Mouse (Mus musculus) embryo, embryonic 9.5 days (tissue): ENCODE results near the gene Pde11a.

Experiments
- DNase-seq: peaks from one replicate; pipeline ENCODE4 v3.0.0-alpha.2; 2017; ENCODE audit errors: extremely low spot score

Pde11a gene

DNA sequence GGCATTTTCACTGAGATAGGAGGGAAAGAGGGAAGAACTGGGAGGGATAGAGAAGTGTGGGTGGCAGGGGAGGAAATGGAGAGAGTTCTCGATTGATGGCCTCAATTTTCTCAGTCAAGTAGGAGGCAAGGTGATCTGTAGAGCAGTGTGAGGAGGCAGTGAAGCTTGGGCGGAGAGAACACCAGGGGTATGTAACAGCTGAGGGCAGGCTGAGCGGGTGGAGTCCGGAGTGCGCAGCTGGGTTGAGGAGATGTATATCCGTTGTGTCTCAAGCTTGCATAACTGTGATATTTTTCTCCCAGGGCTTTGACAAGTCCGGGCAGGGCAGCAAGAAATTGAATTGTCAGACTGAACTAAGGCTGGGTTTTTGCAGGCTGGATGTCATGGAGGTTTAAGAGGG is 281.0 kb downstream of the Pde11a start:
- no peak for DNase-seq

DNA sequence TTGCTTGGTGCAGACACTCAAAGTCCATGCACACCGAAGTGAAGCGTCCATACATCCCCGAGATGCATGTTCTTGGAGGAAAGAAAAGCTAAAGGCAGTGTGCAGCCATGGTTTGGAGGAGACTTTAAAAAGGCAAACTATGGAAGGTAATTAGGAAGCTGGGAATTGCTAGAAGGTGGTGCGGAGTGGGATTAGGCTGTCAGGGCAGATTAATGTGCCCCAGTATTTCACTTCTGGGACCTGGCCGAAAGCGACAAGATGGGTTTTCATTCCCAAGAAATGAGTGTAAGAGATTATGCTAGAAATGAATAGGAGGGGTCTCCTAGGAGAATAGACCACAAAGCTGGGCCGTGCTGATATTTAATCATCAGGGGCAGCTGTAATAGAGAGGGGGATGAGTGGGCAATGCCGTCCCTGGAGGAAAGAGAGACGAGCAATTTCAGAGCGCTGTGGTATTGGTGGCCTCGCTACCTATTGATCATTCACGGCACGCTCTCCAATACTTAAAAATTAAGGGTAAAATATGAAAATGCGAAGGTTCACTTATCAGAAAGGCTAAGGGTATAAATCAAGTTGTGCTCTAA is 284.7 kb downstream of the Pde11a start:
- no peak for DNase-seq

DNA sequence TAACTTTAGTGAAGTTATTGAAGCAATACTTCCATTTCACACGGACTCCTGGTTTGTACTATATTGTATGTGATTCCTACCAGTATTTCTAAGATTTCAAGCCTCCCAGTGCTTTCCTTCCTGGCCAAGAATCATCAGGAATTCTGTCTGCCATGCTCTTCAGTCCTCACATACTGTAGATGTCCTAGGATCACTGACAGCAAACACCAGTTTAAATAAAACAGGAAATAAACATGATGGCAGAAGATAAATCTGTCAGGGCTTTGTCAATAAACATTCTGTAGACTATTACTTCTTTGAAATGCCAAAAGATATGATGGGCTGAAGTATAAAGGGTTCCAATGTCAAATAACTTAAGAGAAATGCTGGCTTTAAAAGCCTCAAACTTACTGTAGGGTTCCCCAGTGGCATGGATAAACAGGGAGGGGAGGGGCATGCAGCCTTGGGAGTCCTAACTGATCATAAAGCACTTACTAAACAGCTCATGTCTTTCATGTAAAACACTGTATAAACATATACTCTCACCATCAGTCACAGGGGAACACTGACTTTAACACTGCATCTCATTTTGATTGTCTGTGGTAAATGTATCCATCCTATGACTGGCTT is 285.6 kb downstream of the Pde11a start:
- no peak for DNase-seq

DNA sequence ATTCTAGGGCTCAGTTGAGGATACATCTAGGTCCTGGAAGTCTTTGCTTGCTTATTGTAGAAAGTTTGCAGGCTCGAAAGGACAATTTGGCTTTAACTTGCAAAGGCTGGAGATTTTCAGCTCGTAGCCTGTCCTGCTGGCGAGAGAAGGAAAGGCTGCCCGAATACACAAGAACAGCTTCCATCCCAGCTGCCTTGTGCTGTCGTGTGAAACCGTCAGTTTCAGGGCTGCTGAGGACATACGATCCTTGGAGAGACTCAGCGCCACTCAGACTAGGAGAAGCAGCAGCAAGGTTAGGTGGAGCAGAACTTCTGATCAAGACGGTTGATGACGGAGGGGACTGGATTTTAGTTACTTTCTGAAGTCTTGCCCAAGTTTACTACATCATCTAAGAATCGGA is 287.2 kb downstream of the Pde11a start:
- no peak for DNase-seq

DNA sequence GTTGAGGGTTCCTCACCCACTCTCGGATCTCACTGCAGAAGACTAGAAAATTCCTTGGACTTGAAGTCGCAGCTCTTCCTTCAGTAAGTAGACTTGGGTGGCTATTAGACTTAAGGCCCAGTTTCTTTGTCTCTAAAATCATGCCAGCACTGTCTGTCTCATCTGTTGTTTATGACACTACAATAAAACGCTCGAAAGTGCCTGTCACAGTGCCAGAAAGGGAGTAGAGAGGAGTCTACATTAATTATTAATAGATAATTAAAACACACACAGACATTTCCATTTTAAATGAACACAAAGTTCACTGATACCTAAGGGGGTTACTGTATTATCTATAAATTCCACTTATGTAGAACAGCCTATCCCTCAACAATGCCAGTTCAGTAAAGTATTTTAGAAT is 287.7 kb downstream of the Pde11a start:
- no peak for DNase-seq

DNA sequence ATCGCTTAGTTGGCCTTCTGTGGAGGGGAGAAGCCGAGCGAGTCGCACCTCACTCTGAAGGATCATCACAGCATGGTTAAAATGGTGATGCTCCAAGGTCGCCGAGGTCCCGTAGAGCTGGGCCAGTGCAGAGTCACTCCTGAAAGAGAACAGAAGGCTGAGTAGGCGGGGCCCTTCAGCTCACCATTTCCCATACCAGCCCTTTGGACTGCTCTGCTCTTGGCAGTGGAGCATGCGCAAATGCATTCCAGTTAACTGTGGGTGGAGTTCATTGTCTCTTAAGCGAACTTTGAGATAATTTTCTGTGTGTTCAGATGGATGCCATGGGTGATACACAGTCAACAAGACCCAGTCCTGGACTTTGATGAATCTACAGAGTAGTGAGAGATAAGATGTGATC is 288.5 kb downstream of the Pde11a start:
- no peak for DNase-seq

DNA sequence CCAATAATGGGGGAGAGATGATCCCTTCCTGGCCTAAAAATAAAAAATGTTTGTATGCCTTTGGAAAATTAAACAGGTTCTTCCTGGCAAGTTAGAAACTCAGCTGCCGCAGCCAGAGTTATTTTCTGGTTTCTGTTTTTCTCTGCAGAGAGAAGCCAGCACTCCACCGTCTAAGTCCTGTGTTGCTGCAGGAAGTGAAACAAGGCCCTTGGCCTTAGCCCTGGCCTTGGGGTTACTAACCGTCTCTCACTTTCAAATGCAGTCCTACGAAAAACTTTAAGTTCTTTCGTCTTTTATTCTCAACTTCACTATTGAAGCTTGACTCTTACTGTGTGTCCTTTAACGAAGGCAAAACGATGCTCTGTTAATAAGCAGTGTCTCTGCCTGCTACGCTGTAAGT is 289.0 kb downstream of the Pde11a start:
- DNase-seq: no peak

DNA sequence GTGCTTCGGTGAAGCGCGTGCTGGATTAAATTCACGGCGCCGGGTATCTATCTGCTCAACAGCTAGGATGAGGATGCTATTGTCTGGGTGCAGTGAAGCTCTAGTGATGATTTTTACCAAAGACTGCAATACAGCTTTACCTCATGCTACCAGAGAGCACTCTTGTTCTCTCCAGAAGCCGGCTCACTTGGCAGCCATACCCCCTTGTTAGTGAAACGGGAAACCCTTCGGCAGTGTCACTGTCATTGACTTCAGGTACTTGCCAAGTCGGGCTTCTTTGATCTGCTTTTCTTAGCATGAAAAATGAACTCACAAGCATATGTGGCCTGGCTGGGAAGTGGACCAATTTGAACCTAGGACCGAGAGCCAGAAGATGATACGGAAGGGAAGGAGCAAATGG is 290.8 kb downstream of the Pde11a start:
- no peak for DNase-seq

DNA sequence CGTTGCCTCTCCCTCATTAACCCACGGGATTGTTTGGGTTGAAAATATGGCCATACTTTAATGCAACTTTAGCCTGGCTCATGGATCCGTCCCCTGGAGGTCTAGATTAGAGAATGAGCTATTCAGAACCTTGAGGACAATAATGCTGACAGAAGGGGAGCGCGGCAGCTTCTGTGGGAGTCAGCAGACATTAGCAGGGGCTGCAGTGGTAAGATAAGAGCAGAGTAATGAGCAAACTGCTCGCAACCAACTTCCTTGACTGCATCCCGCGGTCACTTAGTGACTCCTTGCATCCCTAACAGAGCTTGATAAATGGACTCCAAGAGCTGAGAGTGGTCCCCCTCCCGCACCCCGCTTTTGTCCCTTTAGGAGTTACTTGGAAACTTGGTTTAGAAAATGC is 296.4 kb downstream of the Pde11a start:
- no peak for DNase-seq

DNA sequence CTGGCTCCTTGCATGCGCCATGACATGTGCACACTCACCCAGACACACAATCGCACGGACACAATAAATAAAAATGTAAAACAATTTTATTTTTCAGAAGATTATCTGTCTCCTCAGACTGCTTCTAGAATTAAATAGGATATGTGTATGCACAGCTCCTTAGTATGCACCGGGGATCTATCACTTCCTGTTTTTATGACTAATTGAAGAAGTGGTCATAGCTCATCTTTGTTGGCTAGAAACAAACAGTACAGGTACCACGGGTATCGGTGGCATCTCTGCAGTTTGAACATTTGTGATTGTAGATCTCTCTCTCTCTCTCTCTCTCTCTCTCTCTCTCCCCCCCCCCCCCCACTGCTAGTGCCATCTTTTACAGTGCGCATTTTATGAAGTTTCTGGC is 298.5 kb downstream of the Pde11a start:
- DNase-seq: no peak

DNA sequence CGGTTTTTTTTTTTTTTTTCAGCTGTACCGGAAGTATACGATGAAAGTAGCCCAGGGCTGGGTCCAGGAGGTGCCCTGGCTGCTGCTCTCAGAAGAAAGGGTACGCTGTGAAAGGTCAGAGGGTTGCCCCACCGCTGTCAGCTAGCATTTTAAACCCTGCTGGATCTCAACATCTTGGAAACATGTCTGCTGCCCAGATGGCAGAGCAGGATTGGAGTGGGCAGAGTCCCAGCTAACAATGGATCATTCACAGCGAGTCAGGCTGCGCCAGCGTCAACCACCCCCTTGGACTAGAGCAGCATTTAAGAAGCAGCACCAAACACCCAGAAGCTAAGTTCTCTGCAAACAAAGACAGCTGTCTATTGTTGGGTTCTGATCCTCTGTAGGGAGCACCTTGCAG is 308.5 kb downstream of the Pde11a start:
- peak; percentile 64 for DNase-seq

DNA sequence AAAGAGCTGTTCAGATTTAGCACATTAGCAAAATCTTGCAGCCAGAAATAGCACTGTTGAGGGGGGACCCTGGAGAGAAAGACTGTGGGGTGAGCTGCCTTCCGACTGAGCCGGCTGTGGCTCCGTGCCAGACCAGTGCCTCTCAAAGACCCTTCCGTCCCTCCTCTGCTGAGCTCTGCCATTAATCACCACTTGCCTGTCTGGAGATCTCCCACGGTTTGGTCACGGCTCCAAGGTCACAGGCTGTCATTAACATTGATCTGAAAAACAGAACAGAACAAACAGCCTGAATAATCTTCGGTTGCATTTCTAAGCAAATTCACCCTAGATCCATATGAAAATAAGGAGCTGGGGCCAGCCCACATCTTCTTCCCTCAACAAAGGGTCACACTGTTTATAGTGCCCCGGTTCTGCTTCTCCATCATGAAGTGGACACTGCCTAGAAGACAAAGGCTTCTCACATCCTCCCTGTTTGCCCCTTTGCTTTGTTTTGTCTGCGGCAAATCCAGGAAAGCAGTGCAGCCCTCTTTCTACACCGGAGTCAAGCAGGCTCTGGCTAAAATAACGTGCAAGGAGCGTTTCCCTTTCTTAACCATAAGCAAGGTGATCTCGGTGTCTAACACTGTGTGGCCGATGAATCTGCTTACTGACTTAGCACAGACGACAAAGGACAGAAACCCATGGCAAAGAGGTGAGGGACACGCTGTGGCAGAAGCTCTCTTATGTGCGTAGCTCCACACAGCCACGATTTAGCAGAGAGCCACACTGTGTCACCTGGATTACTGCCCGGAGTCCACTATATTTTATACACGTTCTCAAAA is 309.3 kb downstream of the Pde11a start:
- peak; percentile 77 for DNase-seq

DNA sequence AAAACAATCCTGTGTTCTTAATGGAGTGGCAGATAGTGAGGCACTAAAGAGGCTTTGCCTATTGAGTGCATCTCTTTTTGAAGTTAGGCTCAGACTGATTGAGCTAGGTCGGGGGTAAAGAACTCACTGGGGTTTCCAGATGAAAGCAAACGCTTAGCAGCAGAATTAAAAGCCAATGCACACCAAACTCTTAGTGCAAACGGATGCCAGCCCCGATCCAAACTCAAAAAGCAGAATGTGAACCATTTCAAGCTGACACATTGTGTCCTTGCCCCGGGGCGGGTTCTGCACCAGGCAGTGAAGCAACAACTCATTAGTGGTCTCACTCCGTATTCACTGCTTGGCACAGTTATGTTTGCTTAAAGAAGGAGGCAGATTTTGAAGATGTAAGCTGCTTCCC is 321.7 kb downstream of the Pde11a start:
- DNase-seq: peak; percentile 51

DNA sequence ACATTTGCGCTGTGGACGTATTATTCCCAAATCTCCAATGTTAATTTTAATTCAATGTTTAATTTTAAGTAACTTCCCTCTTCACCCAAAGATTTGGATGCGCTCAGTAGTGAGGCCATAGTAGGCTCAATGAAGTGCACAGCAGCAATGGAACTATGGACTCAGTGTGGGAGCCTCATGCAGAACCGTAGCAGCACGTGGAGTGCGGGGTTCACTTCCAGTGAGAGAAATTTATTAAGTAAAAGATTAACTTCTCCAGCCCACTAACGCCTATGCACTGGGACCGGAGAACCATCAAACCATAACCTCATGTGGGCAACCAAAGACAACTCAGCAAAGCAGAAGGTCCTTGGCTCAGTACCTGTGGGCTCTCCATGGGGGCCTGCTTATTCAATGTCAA is 322.4 kb downstream of the Pde11a start:
- DNase-seq: no peak

DNA sequence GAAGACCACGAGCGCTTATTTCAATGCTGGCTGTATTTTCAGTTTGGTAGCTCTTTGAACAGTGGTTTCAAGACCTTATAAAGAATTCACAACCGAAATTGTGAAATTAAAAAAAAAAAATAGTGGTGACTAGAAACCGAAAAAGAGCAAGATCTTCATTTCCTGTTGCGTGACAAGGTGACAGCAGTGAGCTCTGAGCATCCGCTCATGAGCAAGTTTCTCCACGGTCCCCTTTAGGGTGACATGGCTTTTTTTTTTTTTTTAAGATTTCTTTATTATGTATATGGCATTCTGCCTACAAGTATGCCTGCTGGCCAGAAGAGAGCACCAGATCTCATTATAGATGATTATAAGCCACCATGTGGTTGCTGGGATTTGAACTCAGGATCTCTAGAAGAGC is 323.1 kb downstream of the Pde11a start:
- no peak for DNase-seq

DNA sequence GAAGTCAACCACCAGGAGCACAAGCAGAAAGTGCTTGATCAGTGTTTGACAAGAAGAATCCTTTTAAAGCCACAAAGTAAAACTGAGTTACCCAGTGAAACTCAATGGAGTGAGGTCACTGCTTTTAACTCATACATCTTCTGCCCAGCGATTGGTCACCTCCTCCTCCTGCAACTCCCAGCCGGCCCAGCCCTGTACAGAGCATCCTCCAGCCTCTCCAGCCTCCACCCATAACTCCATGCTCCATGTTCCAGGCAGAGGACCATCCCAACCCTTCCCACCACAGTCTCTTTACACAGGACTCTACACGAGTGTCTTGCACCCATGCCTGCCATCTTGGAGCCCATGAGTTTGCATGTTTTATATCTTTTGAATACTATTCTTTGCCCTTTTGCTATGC is 323.9 kb downstream of the Pde11a start:
- DNase-seq: no peak

DNA sequence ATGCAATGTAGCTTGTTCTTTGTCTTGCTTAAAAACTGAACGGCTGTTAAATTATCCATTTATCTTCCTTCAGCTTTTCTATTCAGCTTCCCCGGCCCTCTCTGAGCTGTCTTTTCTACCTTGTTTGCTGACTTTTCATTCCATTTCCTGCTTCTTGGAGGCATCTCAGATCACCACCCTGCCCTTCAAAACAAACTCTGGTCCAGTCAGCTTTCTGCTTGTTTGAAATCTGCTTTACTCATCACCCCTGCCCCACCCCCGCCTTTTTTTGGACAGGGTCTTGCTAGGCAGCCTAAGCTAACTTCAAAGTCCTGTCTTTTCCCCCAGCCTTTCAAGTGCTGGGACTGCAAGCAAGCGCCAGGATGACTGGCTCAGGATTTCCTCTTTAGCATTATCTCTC is 332.4 kb downstream of the Pde11a start:
- DNase-seq: peak; percentile 61

DNA sequence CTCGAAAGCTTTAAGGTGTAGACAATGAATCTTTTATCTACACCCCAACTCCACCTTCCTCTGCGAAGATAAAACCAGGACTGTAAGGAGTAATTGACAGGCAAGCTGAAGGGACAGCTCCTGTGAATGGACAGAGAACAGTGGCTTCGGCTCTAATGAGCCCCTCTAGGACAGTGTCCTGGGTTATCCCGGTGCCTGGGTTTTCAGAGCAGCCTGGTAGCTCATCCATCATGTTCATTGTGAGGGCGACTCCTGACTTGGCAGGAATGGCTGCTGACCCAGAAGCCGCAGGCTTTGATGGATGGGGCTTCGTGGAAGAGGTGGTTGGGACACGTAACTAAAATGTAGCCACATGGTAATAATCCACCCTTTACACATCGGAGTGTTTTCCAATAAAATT is 335.7 kb downstream of the Pde11a start:
- DNase-seq: peak; percentile 42

DNA sequence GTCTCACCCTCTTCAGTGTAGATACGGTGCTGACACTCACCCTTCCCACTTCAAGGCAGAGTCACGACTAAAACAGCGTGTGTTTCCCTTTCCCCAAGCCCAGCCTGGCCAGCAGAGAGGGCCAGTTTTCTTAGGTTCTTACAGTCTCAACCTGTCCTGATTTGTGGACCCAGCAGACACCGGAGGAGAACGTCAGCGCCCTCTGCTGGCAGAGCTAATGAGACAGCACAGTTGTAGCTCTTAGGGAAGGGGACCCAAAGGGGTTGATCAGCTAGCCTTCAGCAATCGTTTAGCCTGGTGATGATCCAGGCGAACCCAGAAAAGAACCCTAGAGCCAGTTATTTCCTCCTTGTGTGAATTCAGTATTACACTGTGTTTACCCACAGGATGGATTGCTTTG is 337.2 kb downstream of the Pde11a start:
- peak; percentile 67 for DNase-seq

DNA sequence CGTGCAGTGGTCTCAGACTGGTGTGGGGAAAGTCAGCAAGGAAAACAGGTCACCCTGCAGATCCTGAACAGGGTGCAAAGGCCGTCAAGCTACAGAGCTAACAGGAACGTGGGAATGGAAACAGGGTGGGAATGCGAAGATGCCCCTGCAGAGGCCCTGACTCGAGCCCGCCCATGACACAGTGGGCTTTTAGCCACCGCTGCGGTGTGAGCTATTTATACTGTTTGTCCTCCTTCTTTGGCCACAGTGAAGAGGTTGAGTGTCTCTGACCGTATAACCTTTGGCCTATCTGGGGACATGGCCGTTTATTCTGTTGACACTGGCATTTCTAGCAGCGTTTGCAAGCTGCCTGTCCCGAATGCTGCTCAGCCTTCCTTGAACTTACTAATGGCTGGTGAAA is 338.9 kb downstream of the Pde11a start:
- DNase-seq: peak; percentile 54

DNA sequence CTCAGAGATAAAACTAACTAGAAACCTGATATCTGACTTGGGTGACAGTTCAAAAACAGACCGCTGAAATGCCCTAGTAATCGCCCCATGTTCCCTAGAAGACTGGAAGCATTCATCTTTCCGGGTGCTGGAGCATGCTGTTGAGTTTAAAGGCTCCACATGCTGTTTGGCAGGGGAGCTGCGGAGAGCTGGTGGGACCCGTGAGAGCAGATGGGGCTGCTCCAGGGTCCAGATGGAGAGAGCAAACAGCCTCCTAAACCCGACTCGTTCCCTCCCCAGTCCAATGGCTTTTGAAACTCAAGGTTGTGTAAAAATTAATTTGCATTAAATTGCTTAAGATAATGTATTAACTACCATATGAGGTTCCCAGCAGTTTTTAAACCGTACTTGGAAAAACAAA is 339.9 kb downstream of the Pde11a start:
- DNase-seq: peak; percentile 33

DNA sequence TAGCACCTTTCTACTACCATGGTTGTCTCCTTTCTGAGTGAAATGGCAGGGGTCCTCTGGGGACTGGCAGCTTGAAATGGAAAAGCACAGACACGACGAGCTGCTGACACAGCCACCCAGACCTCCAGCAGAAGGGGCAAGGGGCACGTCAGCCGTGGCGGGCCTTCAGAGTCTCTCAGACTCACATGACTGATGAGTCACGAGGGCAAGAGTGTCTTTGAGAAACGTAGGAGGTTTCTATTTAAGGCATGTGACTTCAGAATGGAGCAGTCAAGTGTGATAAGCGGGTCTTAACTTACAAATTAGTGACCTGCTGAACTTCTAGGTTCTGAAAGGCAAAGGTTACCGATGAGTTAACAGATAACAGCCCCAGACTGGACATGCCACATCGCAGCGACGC is 340.8 kb downstream of the Pde11a start:
- peak; percentile 31 for DNase-seq

DNA sequence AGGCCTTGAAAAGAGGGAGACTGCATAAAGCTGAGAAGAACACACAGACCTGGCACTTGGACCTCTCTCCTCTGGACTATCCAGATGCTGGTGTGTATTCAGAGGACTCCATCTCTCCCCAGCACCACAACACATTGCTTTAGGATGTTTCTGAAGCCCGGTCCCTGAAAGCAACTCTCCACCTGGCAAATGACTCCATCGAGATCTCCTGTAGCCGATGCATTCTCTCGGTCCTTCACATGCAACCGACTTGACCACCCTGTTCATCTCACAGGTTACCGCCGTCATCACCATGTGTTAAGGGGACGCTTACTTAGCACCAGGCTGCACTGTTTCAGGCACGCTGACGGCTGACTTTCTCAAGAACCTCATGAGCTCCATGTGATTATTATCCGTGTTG is 343.7 kb downstream of the Pde11a start:
- DNase-seq: no peak
